Mouse (Mus musculus) olfactory bulb, adult 2 months (tissue): ENCODE measurements around the gene Rpap1. TPM values are rescaled to one million over a fixed set of nuclear protein-coding genes. Genes with fewer than 3 reads are reported as not detected.

Experiments used
- H3K27ac ChIP-seq: fragments of 200-500 bp; 2 replicates; pipeline ENCODE4 v1.5.1; 2012; ENCODE audit warnings: low read depth, low read length; ENCODE audit not compliant: insufficient read depth
- H3K4me1 ChIP-seq: fragments of 200-500 bp; 2 replicates; pipeline ENCODE4 v1.6.1; 2012; ENCODE audit warnings: low read length; ENCODE audit not compliant: control insufficient read depth, insufficient read depth
- H3K4me3 ChIP-seq: fragments of 200-500 bp; 2 replicates; pipeline ENCODE4 v1.5.1; 2012; ENCODE audit warnings: mild to moderate bottlenecking, low read depth, low read length, moderate library complexity; ENCODE audit not compliant: insufficient read depth
- CTCF ChIP-seq: fragments of 200-500 bp; IDR thresholded peaks from 2 replicates; pipeline ENCODE4 v1.5.1; 2012; ENCODE audit warnings: low read depth, mild to moderate bottlenecking, low read length, moderate library complexity; ENCODE audit not compliant: insufficient read depth
- POLR2A ChIP-seq: fragments of 200-500 bp; IDR thresholded peaks from 2 replicates; pipeline ENCODE4 v1.6.1; 2012; ENCODE audit warnings: mild to moderate bottlenecking, low read depth, low read length, moderate library complexity; ENCODE audit not compliant: insufficient read depth
- WGBS: fragments of 180-500 bp; shearing (Covaris S2); methylation state at CpG from one replicate; pipeline ENCODE4 v1.1.7; 2018; 5-methylcytosine and 5-hydroxymethylcytosine counted together
- polyA plus RNA-seq: library from polyadenylated mRNA; stranded (reverse); fragments of >200 nt; gene quantifications from 2 replicates; pipeline ENCODE4 v1.2.4, GENCODE M21; 2012; ENCODE audit warnings: low replicate concordance; ENCODE audit not compliant: missing spikeins, insufficient read depth, insufficient read length

Rpap1 gene
- polyA plus RNA-seq, 1 experiment = not detected

GRCm38 (mm10) chr2:119758844-119759835 lies 28.2 kb downstream of the Rpap1 start:
- TF ChIP-seq POLR2A (no peak), CTCF (no peak)
- H3K4me1 ChIP-seq = peaks cover 10% of the 10 kb centered on the region
- H3K4me3 ChIP-seq = peak overlapping the region; percentile 67
- 14% methylated on average over 44 of the region's 44 CpGs for WGBS
- no peak overlapping the region for H3K27ac ChIP-seq

- Histone ChIP-seq H3K4me1 (peaks cover 10% of the 10 kb centered on the region), H3K27ac (no peak overlapping the region), H3K4me3 (peak overlapping the region; percentile 67)
- under 1% methylated on average over 76 of the region's 77 CpGs for WGBS
- TF ChIP-seq CTCF (no peak), POLR2A (no peak)
These were observed 29.1 kb downstream of the Rpap1 start for GRCm38 (mm10) chr2:119758101-119758843.

- H3K4me1 ChIP-seq = peaks cover 10% of the 10 kb centered on the region
- peak overlapping the region; percentile 67 for H3K4me3 ChIP-seq
- TF ChIP-seq CTCF (no peak), POLR2A (no peak)
- H3K27ac ChIP-seq = no peak overlapping the region
- 6% methylated on average over 31 of the region's 31 CpGs for WGBS
These were observed 29.7 kb downstream of the Rpap1 start for GRCm38 (mm10) chr2:119757601-119758100.

- H3K4me1 ChIP-seq = peaks cover 5% of the 10 kb centered on the region; the same call in 1 of the 2 replicates
- 71% methylated on average over 13 of the region's 13 CpGs for WGBS
- TF ChIP-seq POLR2A (no peak), CTCF (no peak)
- H3K27ac ChIP-seq = no peak overlapping the region
- H3K4me3 ChIP-seq = no peak overlapping the region
These were observed 38.1 kb downstream of the Rpap1 start for GRCm38 (mm10) chr2:119749260-119749659.

GRCm38 (mm10) chr2:119747554-119747953 lies 39.8 kb downstream of the Rpap1 start:
- no peak for TF ChIP-seq CTCF
- TF ChIP-seq POLR2A = no peak
- WGBS = 84% methylated on average over 7 of the region's 7 CpGs

GRCm38 (mm10) chr2:119745281-119745680 lies 42.1 kb downstream of the Rpap1 start:
- H3K27ac ChIP-seq = no peak overlapping the region
- WGBS = 29% methylated on average over 1 of the region's 1 CpGs
- TF ChIP-seq POLR2A (no peak), CTCF (no peak)
- H3K4me3 ChIP-seq = no peak overlapping the region
- peaks cover 27% of the 10 kb centered on the region for H3K4me1 ChIP-seq

More at GRCm38 (mm10) chr2:119747554-119747953, 39.8 kb downstream of the Rpap1 start:
- no peak overlapping the region for H3K27ac ChIP-seq
- peaks cover 19% of the 10 kb centered on the region for H3K4me1 ChIP-seq
- no peak overlapping the region for H3K4me3 ChIP-seq

- no peak overlapping the region for H3K4me3 ChIP-seq
- no peak overlapping the region for H3K27ac ChIP-seq
- 40% methylated on average over 46 of the region's 46 CpGs for WGBS
- TF ChIP-seq CTCF = no peak
- TF ChIP-seq POLR2A = no peak
- H3K4me1 ChIP-seq = peaks cover 27% of the 10 kb centered on the region
These were observed 42.9 kb downstream of the Rpap1 start for GRCm38 (mm10) chr2:119744163-119745111.

GRCm38 (mm10) chr2:119743808-119744162 lies 43.6 kb downstream of the Rpap1 start:
- WGBS = 37% methylated on average over 22 of the region's 22 CpGs
- no peak overlapping the region for H3K27ac ChIP-seq
- H3K4me3 ChIP-seq = no peak overlapping the region
- H3K4me1 ChIP-seq = peaks cover 23% of the 10 kb centered on the region
- TF ChIP-seq POLR2A (no peak), CTCF (no peak)
